Mouse (Mus musculus) megakaryocyte-erythroid progenitor cell, adult 5-6 weeks (primary cell): ENCODE measurements around the gene Cd302. TPM values are rescaled to one million over a fixed set of nuclear protein-coding genes. Genes with fewer than 3 reads are reported as not detected.
A peak's percentile ranks its signal among the peaks of the same experiment; 100 is the strongest.

ENCODE experiments used
- ATAC-seq: replicated peaks from 2 replicates; pipeline ENCODE4 v1.8.0; 2016; ENCODE audit warnings: mild to moderate bottlenecking, inconsistent platforms; ENCODE audit not compliant: severe bottlenecking, poor library complexity, low FRiP score, low TSS enrichment
- total RNA-seq, 2 experiments: library from RNA; stranded (forward) in 1 of 2; stranded (reverse) in 1 of 2; fragments of 200-1000, 215-1000 nt in 1 of 2; fragments of >200 nt in 1 of 2; fragmentation: Nextera tagmentation in 1 of 2; gene quantifications; 2 replicates each; pipeline ENCODE4 v1.2.3; 2014 to 2017

Gene Cd302
- total RNA-seq, 2 experiments from 2014 or later = not detected

GRCm38 (mm10) chr2:60204162-60204561, 80.1 kb downstream of the Cd302 start:
- ATAC-seq = peak; percentile 83

GRCm38 (mm10) chr2:60203733-60204132, 80.6 kb downstream of the Cd302 start:
- no peak for ATAC-seq

- no peak for ATAC-seq
Observed at GRCm38 (mm10) chr2:60202900-60203530, 81.3 kb downstream of the Cd302 start.

Other genes starting within 250 kb of the Cd302 start
- 69.1 and 82.5 TPM in 2 replicates for gene Baz2b, start 74.6 kb downstream of the Cd302 start, total RNA-seq (2014; fragmentation: Nextera tagmentation)
- gene Baz2b, start 74.6 kb downstream of the Cd302 start, total RNA-seq (2017) = 68.8 and 87.4 TPM in 2 replicates
- 68.0 and 79.2 TPM in 2 replicates for gene March7, start 74.6 kb downstream of the Cd302 start, total RNA-seq (2014; fragmentation: Nextera tagmentation)
- gene March7, start 74.6 kb downstream of the Cd302 start, total RNA-seq (2017) = 63.6 and 119 TPM in 2 replicates
- 0.55 and 1.4 TPM in 2 replicates for gene Ly75, start 98.8 kb upstream of the Cd302 start, total RNA-seq (2014; fragmentation: Nextera tagmentation)
- 0.80 and 2.4 TPM in 2 replicates for gene Ly75, start 98.8 kb upstream of the Cd302 start, total RNA-seq (2017)